ENCODE assay signal across 25 mouse cellular contexts in the genomic region with DNA sequence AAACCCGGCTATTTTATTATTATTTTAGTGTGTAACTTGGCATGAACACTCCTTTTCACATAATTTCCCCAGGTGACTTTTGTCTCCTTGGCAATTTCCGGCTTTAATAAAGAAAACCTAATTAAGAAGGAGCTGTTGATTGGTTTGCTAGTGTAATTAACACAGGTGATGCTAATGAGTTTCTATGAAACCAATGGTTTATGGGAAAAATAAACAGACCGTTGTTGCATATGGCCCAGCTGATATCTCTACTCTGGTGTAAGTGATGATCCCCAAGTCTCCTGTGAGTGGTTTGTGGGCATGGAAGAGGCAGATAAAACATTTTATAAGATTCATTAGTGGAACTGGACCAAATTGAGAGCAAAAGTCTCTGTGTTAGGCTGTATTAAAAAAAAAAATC.
"Had no signal": no experiment of that assay in that cellular context is flagged by ENCODE, and none has a peak within 500 bp of the region (broad histone marks: within the 10 kb centered on the region; RNA-seq: fewer than 3 reads in every experiment).

No protein-coding gene starts in this region.

- H3K27ac ChIP-seq: kidney, postnatal 0 days; layer of hippocampus, adult 2 months; left cerebral cortex, adult 2 months; limb, embryonic 12.5 days; limb, embryonic 15.5 days; liver, embryonic 14.5 days; macrophage; neural tube, embryonic 12.5 days; stomach, postnatal 0 days had no signal

- H3K27me3 ChIP-seq: limb, embryonic 15.5 days; midbrain, embryonic 13.5 days; neural tube, embryonic 12.5 days had no signal

- ATAC-seq: intestine, postnatal 0 days; liver, postnatal 0 days; lung, postnatal 0 days; midbrain, embryonic 13.5 days; midbrain, embryonic 16.5 days had no signal

- H3K36me3 ChIP-seq: limb, embryonic 12.5 days; limb, embryonic 15.5 days; midbrain, embryonic 13.5 days; neural tube, embryonic 12.5 days had no signal

- H3K4me3 ChIP-seq: layer of hippocampus, adult 2 months; left cerebral cortex, adult 2 months; limb, embryonic 12.5 days; limb, embryonic 15.5 days; midbrain, embryonic 13.5 days; neural tube, embryonic 12.5 days had no signal

- DNase-seq: kidney, adult 2 months; kidney, postnatal 25 days; layer of hippocampus, postnatal 36 days; left cerebral cortex, postnatal 4 days; liver, postnatal 0 days; lung, embryonic 14.5 days; right cerebral cortex, adult 18-20 months; right cerebral cortex, postnatal 14 days; right cerebral cortex, postnatal 4 days; thymus, adult 2 months; thymus, postnatal 14 days had no signal

- H3K4me2 ChIP-seq: limb, embryonic 12.5 days; limb, embryonic 15.5 days; liver, embryonic 11.5 days; lung, embryonic 14.5 days; midbrain, embryonic 13.5 days; neural tube, embryonic 12.5 days had no signal

- H3K9ac ChIP-seq: limb, embryonic 12.5 days; limb, embryonic 15.5 days; liver, embryonic 14.5 days; liver, postnatal 0 days; lung, embryonic 14.5 days; midbrain, embryonic 13.5 days; neural tube, embryonic 12.5 days had no signal

- H3K9me3 ChIP-seq: limb, embryonic 12.5 days; limb, embryonic 15.5 days; midbrain, embryonic 13.5 days; neural tube, embryonic 12.5 days had no signal
